Mouse (Mus musculus) heart, postnatal 25 days (tissue): ENCODE data around the gene Ctf1. TPM values are rescaled to one million over a fixed set of nuclear protein-coding genes. Genes with fewer than 3 reads are reported as not detected.

Experiments used
- DNase-seq: peaks from one replicate; pipeline ENCODE4 v3.0.0; 2022; ENCODE audit warnings: low spot score
- intact Hi-C: fragments of 180-260 bp; cut with DNase I; formaldehyde crosslinking; loops from one replicate; pipeline ENCODE4 v1.15.1; 2025
- microRNA-seq: library from miRNA; unstranded; fragments of <30 nt; microRNA quantifications from one replicate; pipeline ENCODE4 v1.2.0, GENCODE M21; 2022
- total RNA-seq, 2 experiments: library from RNA; stranded (reverse); gene quantifications; 2 replicates each; pipeline ENCODE4 v1.2.3; 2021

The Ctf1 gene
- total RNA-seq, 2 experiments from 2014 or later = 7.1 to 9.3 TPM

- intact Hi-C loops = loop anchor here (2.0 kb wide), 1 partner anchor 86 kb away; no protein-coding TSS in a partner anchor
- no peak for DNase-seq
Measured at GRCm38 (mm10) chr7:127761026-127761425, 48.5 kb downstream of the Ctf1 start.

- no peak for DNase-seq
- intact Hi-C loops = no loop called here
Measured at GRCm38 (mm10) chr7:127763642-127764041, 51.1 kb downstream of the Ctf1 start.

- intact Hi-C loops = no loop called here
Measured at GRCm38 (mm10) chr7:127765756-127766155, 53.2 kb downstream of the Ctf1 start.

DNA sequence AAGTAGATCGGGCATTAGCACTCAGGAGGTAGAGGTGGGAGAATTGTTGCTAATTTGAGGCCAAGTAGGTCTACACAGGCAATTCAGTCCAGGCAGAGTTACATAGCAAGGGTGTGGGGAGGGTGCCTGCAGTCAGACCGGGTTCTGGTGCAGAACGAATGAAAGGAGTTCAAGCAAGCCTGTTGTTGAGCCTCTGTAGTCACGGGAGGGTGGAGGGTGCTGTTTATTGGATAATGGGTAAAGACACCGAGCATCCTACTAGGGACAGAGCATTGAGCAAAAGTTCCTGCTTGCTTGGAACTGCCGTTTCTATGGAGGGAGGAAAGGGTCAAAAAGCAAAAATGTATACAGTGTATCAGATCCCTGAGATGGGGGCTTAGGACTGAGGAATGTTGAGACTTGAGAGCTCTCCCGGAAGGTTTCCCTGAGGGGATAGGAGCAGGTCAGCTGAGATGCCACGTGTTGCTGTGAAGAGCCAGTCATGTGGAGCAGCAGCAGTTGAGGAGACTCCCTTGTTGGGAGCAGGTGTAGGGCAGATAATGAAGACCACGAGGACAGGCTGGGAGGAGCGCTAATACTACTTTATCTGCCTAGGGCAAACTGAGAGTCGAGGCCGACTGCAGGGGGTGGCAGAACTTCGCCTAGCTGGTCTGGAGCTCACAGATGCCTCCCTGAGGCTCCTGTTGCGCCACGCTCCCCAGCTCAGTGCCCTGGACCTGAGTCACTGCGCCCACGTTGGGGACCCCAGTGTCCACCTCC is 54.5 kb downstream of the Ctf1 start:
- intact Hi-C loops = no loop called here
- DNase-seq = no peak

More at GRCm38 (mm10) chr7:127765756-127766155, 53.2 kb downstream of the Ctf1 start:
- no peak for DNase-seq

Small RNAs within 50 kb of the gene (microRNA-seq; reads per million reads assigned to microRNA genes)
- gene Mir762 = not detected

Other genes with a start within 250 kb of the Ctf1 start
- gene Fbrs, start 233.5 kb upstream of the Ctf1 start, total RNA-seq = 10 to 100 TPM; 32.9 to 34.0 TPM
- gene Srcap, start 200.8 kb upstream of the Ctf1 start, total RNA-seq = 10 to 100 TPM; 54.4 to 58.7 TPM
- 10 to 100 TPM in 1 of 2 experiments, 1 to 10 TPM in 1; 10.0 to 10.1 TPM for gene Gm42715, start 193.2 kb upstream of the Ctf1 start, total RNA-seq
- gene Tmem265, start 151.3 kb upstream of the Ctf1 start, total RNA-seq = not detected
- gene Phkg2, start 139.4 kb upstream of the Ctf1 start, total RNA-seq = 10 to 100 TPM; 15.6 to 18.9 TPM
- gene Ccdc189, start 124.1 kb upstream of the Ctf1 start, total RNA-seq = 10 to 100 TPM; 11.3 to 11.4 TPM
- gene Rnf40, start 124.0 kb upstream of the Ctf1 start, total RNA-seq = 10 to 100 TPM; 37.8 to 44.8 TPM
- 10 to 100 TPM; 22.2 to 25.5 TPM for gene Zfp629, start 96.9 kb upstream of the Ctf1 start, total RNA-seq
- 10 to 100 TPM; 36.6 to 41.5 TPM for gene Bcl7c, start 3.8 kb upstream of the Ctf1 start, total RNA-seq
- not detected for gene Ctf2, start 19.4 kb downstream of the Ctf1 start, total RNA-seq
- gene Fbxl19, start 31.8 kb downstream of the Ctf1 start, total RNA-seq = 1 to 10 TPM; 3.0 to 4.2 TPM
- gene Orai3, start 57.1 kb downstream of the Ctf1 start, total RNA-seq = 10 to 100 TPM; 16.5 to 19.4 TPM
- gene Setd1a, start 63.9 kb downstream of the Ctf1 start, total RNA-seq = 10 to 100 TPM; 18.8 to 21.1 TPM
- gene Gm49388, start 72.9 kb downstream of the Ctf1 start, total RNA-seq = 1 to 10 TPM; 2.0 to 3.6 TPM
- gene Hsd3b7, start 87.9 kb downstream of the Ctf1 start, total RNA-seq = 10 to 100 TPM; 15.4 to 16.0 TPM
- 10 to 100 TPM; 61.4 to 68.7 TPM for gene Stx4a, start 111.6 kb downstream of the Ctf1 start, total RNA-seq
- gene Stx1b, start 111.8 kb downstream of the Ctf1 start, total RNA-seq = under 1 TPM; 0.39 to 0.42 TPM
- gene Zfp646, start 163.5 kb downstream of the Ctf1 start, total RNA-seq = 10 to 100 TPM; 17.2 to 18.4 TPM
- 1 to 10 TPM; 3.4 to 4.7 TPM for gene Zfp668, start 164.1 kb downstream of the Ctf1 start, total RNA-seq
- gene Prss53, start 178.2 kb downstream of the Ctf1 start, total RNA-seq = 1 to 10 TPM in 1 of 2 experiments, under 1 TPM in 1; 0.99 to 1.3 TPM
- not detected for gene Gm21974, start 182.7 kb downstream of the Ctf1 start, total RNA-seq
- gene Vkorc1, start 182.9 kb downstream of the Ctf1 start, total RNA-seq = 10 to 100 TPM; 15.2 to 22.0 TPM
- 100 to 1,000 TPM in 1 of 2 experiments, 10 to 100 TPM in 1; 98.8 to 104 TPM for gene Bckdk, start 191.3 kb downstream of the Ctf1 start, total RNA-seq
- gene Kat8, start 199.8 kb downstream of the Ctf1 start, total RNA-seq = 10 to 100 TPM; 12.3 to 13.5 TPM
- gene Prss8, start 217.4 kb downstream of the Ctf1 start, total RNA-seq = not detected
- 1 to 10 TPM; 7.5 to 8.1 TPM for gene Prss36, start 234.0 kb downstream of the Ctf1 start, total RNA-seq